ENCODE assay signal across 22 mouse cellular contexts in the genomic region with DNA sequence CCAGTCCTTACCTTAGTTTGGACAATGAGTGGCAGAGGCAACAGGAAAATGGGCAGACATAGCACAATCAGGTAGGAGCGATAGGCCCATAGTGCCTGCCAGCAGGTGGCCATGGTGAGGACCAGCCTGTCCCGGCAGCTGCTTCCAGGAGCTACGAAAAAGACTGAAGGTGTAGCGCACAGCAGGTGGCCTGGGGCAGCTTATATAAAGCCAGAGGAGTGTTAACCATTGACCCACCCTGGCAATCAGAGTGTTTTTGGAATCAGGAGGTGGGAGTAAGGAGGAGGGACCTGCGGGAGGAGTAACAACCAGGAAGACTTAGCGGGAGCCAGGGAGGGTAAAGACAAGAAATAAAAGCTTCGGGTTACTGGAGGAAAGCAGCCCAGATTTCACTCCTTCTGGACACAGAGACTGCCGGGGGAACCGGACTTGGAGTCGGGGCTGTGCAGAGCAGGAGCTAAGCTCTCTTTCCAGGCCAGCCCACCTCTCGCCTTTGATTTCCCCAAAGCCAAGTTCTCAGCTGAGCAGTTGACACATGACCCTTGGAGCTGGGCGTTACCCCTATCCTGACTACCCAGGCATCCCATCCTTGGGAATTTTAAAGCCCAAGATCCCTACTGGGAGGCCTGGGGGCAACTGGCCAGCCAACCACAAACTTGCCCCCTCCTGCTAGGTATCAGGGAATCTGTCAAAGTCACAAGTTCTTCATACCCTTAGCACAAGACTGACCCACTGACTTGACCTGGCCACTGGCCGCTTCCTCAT. TPM values are rescaled to one million over a fixed set of nuclear protein-coding genes. Genes with fewer than 3 reads are reported as not detected.
DNase-seq lines count a peak whose midpoint lies in the region; ATAC-seq lines count a peak whose summit lies in the region.
"Had no signal": no experiment of that assay in that cellular context is flagged by ENCODE, and none has a peak within 500 bp of the region (broad histone marks: within the 10 kb centered on the region; RNA-seq: fewer than 3 reads in every experiment).

A gene (minus strand): TSS at position 163 of the 765 bp plus-strand sequence.

- 23% methylated on average over 13 of the region's 13 CpGs for WGBS in intestine, embryonic 15.5 days
- WGBS in kidney, embryonic 16.5 days: 7% methylated on average over 13 of the region's 13 CpGs
- WGBS in stomach, embryonic 16.5 days: 21% methylated on average over 13 of the region's 13 CpGs

- no peaks in the 10 kb centered on the region for H3K36me3 ChIP-seq in megakaryocyte, embryonic 14.5 days (replicated peaks; ENCODE audit: low read length)
- H3K36me3 ChIP-seq in intestine, embryonic 15.5 days: no peaks in the 10 kb centered on the region
- no peaks in the 10 kb centered on the region for H3K36me3 ChIP-seq in kidney, embryonic 16.5 days (ENCODE audit: insufficient read depth, low read length)
- no peaks in the 10 kb centered on the region for H3K36me3 ChIP-seq in stomach, embryonic 16.5 days (ENCODE audit: control insufficient read depth, insufficient read depth, low read length)
- H3K36me3 ChIP-seq: heart, embryonic 13.5 days; hindbrain, embryonic 10.5 days; liver, embryonic 13.5 days; midbrain, embryonic 12.5 days had no signal

- peaks cover 79% of the 10 kb centered on the region for H3K27me3 ChIP-seq in megakaryocyte, embryonic 14.5 days (replicated peaks)
- 0 out of 2 replicates have a peak, but pooled peaks cover 4% of the 10 kb centered on the region for H3K27me3 ChIP-seq in intestine, embryonic 15.5 days (replicated peaks)
- H3K27me3 ChIP-seq in kidney, embryonic 16.5 days (ENCODE audit: insufficient read depth, low read length): 0 out of 2 replicates have a peak, but pooled peaks cover 6% of the 10 kb centered on the region
- no peaks in the 10 kb centered on the region for H3K27me3 ChIP-seq in stomach, embryonic 16.5 days (ENCODE audit: control insufficient read depth, insufficient read depth, low read length)
- H3K27me3 ChIP-seq: midbrain, embryonic 12.5 days had no signal

- no peak within 1 kb of the TSS; the same call in 1 of the 2 replicates for H3K27ac ChIP-seq in intestine, embryonic 15.5 days
- H3K27ac ChIP-seq in kidney, embryonic 16.5 days (ENCODE audit: low read length): peak within 1 kb of the TSS; percentile 63; the same call in 1 of the 2 replicates
- no peak within 1 kb of the TSS; the same call in 1 of the 2 replicates for H3K27ac ChIP-seq in stomach, embryonic 16.5 days (ENCODE audit: low read length)
- H3K27ac ChIP-seq: heart, embryonic 13.5 days; hindbrain, embryonic 10.5 days; liver, embryonic 13.5 days; midbrain, embryonic 12.5 days had no signal

- no peak for ATAC-seq in megakaryocyte, adult 5-6 weeks (ENCODE audit: poor library complexity, severe bottlenecking)
- peak; percentile 31; the same call in 1 of the 2 replicates for ATAC-seq in intestine, embryonic 15.5 days
- peak; percentile 83 for ATAC-seq in kidney, embryonic 16.5 days (ENCODE audit: low FRiP score, low TSS enrichment)
- ATAC-seq in stomach, embryonic 16.5 days (ENCODE audit: insufficient read depth, low FRiP score): peak; percentile 24
- ATAC-seq: forebrain, embryonic 16.5 days had no signal

- no peak within 1 kb of the TSS for H3K9ac ChIP-seq in intestine, embryonic 15.5 days
- H3K9ac ChIP-seq in kidney, embryonic 16.5 days (replicated peaks; ENCODE audit: low read length): peak within 1 kb of the TSS; percentile 5; the same call in 1 of the 2 replicates
- no peak within 1 kb of the TSS; the same call in 1 of the 2 replicates for H3K9ac ChIP-seq in stomach, embryonic 16.5 days (ENCODE audit: low read length)
- H3K9ac ChIP-seq: heart, embryonic 13.5 days; liver, embryonic 13.5 days; midbrain, embryonic 12.5 days had no signal

- peak within 1 kb of the TSS; percentile 80 for H3K4me3 ChIP-seq in megakaryocyte, embryonic 14.5 days (replicated peaks)
- H3K4me3 ChIP-seq in intestine, embryonic 15.5 days (replicated peaks): no peak within 1 kb of the TSS
- no peak within 1 kb of the TSS for H3K4me3 ChIP-seq in kidney, embryonic 16.5 days (ENCODE audit: low read length)
- no peak within 1 kb of the TSS for H3K4me3 ChIP-seq in stomach, embryonic 16.5 days (replicated peaks; ENCODE audit: low read length)
- H3K4me3 ChIP-seq: heart, embryonic 13.5 days; hindbrain, embryonic 10.5 days; liver, embryonic 13.5 days; midbrain, embryonic 12.5 days had no signal

- H3K4me2 ChIP-seq in intestine, embryonic 15.5 days (replicated peaks): peak within 1 kb of the TSS; percentile 30
- peak within 1 kb of the TSS; percentile 36 for H3K4me2 ChIP-seq in kidney, embryonic 16.5 days (replicated peaks; ENCODE audit: low read depth, low read length)
- no peak within 1 kb of the TSS for H3K4me2 ChIP-seq in stomach, embryonic 16.5 days (ENCODE audit: low read depth, low read length)
- H3K4me2 ChIP-seq: heart, embryonic 13.5 days; liver, embryonic 13.5 days; midbrain, embryonic 12.5 days had no signal

- peaks cover 46% of the 10 kb centered on the region for H3K4me1 ChIP-seq in megakaryocyte, embryonic 14.5 days
- H3K4me1 ChIP-seq in intestine, embryonic 15.5 days (replicated peaks): peaks cover 5% of the 10 kb centered on the region; the same call in 1 of the 2 replicates
- H3K4me1 ChIP-seq in kidney, embryonic 16.5 days (ENCODE audit: insufficient read depth, low read length): peaks cover 12% of the 10 kb centered on the region
- H3K4me1 ChIP-seq in stomach, embryonic 16.5 days (ENCODE audit: control insufficient read depth, insufficient read depth, low read length): no peaks in the 10 kb centered on the region
- H3K4me1 ChIP-seq: heart, embryonic 13.5 days; hindbrain, embryonic 10.5 days; midbrain, embryonic 12.5 days had no signal

- intact Hi-C loops in left cerebral cortex, postnatal 14 days (cut with DNase I): no loop called here
- intact Hi-C loops in gastrocnemius, postnatal 14 days (cut with DNase I; ENCODE audit: low total_unique reads): no loop called here

- no peaks in the 10 kb centered on the region for H3K9me3 ChIP-seq in megakaryocyte, embryonic 14.5 days
- H3K9me3 ChIP-seq in intestine, embryonic 15.5 days: no peaks in the 10 kb centered on the region
- H3K9me3 ChIP-seq in kidney, embryonic 16.5 days (ENCODE audit: low read length): no peaks in the 10 kb centered on the region
- no peaks in the 10 kb centered on the region for H3K9me3 ChIP-seq in stomach, embryonic 16.5 days (replicated peaks; ENCODE audit: control insufficient read depth, low read length)
- H3K9me3 ChIP-seq: heart, embryonic 13.5 days; hindbrain, embryonic 10.5 days; liver, embryonic 13.5 days; midbrain, embryonic 12.5 days had no signal

- DNase-seq in left cerebral cortex, postnatal 14 days (ENCODE audit: low spot score in 2 of 2): no peak
- DNase-seq in thymus, postnatal 10 days (ENCODE audit: low spot score in 2 of 2): no peak
- DNase-seq in gastrocnemius, postnatal 14 days: no peak
- DNase-seq: cerebellum, adult 18-20 months; embryo, embryonic 11 days; gastrocnemius, postnatal 25 days; liver, embryonic 13.5 days; right cerebral cortex, postnatal 25 days; thymus, postnatal 36 days had no signal

RNA-seq across cellular contexts. Expression of the gene that starts here (rescaled TPM):
- 0.07 TPM in 1 of 2 replicates, not detected in the other for polyA plus RNA-seq in megakaryocyte, embryonic 14.5 days (2012; ENCODE audit: insufficient read depth, low replicate concordance)
- total RNA-seq in megakaryocyte, adult 5-6 weeks (2015): 0.51 TPM in 1 of 2 replicates, not detected in the other
- total RNA-seq in megakaryocyte, adult 5-6 weeks (2017): not detected in 2 replicates
- 1.3 and 2.5 TPM in 2 replicates for polyA plus RNA-seq in intestine, embryonic 15.5 days (2015; fragmentation: Nextera tagmentation; extraction: Ambion mirVana)
- 2.2 and 2.4 TPM in 2 replicates for polyA plus RNA-seq in kidney, embryonic 16.5 days (2015; fragmentation: Nextera tagmentation; extraction: Ambion mirVana)
- polyA plus RNA-seq in stomach, embryonic 16.5 days (2015; fragmentation: Nextera tagmentation; extraction: Ambion mirVana): 0.25 and 0.56 TPM in 2 replicates
- not detected for total RNA-seq in left cerebral cortex, postnatal 14 days (2021)
- not detected for total RNA-seq in gastrocnemius, postnatal 14 days (2021)
- total RNA-seq: adrenal gland, adult 18-20 months; gastrocnemius, postnatal 25 days; layer of hippocampus, adult 8-10 months; left cerebral cortex, postnatal 10 days had no signal
- polyA plus RNA-seq: brain, embryonic 14.5 days; forebrain, embryonic 16.5 days; heart, embryonic 13.5 days; hindbrain, embryonic 10.5 days; liver, embryonic 13.5 days; midbrain, embryonic 12.5 days had no signal

Comparison
In these comparisons a context has a peak if more than half of its experiments do, and no peak if none do; other contexts are left out.
1. Peak in ATAC-seq in stomach, embryonic 16.5 days; RNA of the gene not detected or under 1 TPM.